Mouse (Mus musculus): Measurements from ENCODE around the gene Pex10.

The Pex10 gene

DNA sequence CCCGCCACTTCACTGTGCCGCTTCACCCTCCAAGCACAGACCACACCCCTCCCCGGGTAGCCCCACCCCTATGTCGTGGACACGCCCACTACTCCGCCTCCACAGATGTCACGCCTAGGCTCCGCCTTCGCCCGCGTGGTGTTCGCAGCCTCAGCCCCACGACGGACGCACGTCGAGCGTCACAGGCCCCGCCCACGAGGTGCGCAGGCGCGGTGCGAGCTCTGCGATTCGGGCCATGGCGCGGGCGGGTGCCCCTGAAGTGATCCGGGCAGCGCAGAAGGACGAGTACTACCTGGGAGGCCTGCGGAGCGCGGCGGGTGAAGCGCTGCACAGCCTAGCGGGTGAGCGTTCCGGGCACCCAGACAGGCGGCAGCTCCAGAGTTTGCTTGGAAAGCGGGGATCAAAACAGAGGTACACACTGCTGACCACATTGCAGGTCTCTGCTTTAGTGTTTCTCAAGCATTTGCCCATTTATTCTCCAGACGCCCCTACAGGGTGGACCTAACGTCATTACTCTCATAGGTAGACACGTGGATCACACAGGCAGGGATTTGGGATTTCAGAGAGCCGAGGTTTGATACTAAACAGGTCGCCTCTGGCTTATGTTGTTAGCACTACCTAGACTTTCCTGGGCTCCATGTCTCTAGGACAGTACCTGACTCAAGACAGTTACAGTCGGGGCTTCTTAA lies at the start of gene Pex10:
TSS of gene Pex10 (plus strand) at position 183 of the 689 bp plus-strand sequence.
- peak; percentile 86 to 93 for DNase-seq (ENCODE audit: low spot score in 2 of 2)

DNA sequence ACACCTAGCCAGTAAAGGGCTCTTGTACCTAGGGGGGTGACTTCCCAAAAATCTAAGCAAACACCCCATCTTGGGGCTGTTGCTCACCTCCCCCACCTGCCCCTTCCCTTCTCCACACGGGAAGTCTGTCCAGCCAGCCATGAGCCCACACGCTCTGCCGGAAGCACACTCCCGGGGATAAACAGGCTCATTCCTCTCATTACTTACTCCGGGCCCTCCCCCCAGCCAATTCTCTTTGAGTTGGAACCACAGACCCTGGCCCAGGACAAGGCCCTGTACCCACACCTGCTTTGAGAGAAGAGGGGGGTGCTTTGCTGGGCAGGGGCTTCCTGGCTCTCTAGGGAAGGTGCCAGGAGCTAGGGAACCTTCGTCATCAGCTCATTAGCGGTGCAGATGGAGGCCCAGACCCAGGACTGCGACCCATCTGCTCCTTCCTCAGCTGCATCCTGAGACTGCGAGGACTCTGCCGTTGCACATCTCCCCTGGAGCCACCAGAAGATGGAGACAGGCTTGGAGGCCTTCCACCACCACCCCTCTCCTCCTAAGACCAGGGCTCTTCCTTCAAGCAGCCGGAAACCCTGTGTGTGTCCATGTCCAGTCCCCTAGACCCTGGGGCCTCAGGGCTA lies 49.5 kb upstream of the Pex10 start:
- no peak for DNase-seq (ENCODE audit: low spot score in 2 of 2)

DNA sequence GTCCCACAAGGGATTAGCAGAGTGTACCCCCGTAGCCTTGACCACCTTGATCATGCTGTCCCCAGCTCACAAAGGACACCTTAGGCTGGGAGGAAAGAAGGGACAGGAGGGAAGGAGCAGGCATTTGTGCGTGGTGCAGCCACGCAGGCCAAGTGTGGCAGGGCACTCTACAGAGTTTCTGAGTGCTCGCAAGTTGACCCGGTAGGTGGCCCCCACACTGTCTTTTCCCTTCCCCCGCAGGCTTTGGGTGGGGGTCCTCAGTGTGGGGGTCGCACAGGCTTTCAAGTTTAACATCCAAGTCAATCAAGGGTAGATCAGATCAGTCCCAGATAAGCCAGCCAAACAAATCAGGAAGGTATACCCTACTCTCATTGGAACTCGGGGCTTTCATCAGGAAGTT lies 48.8 kb upstream of the Pex10 start:
- no peak for DNase-seq (ENCODE audit: low spot score in 2 of 2)

DNA sequence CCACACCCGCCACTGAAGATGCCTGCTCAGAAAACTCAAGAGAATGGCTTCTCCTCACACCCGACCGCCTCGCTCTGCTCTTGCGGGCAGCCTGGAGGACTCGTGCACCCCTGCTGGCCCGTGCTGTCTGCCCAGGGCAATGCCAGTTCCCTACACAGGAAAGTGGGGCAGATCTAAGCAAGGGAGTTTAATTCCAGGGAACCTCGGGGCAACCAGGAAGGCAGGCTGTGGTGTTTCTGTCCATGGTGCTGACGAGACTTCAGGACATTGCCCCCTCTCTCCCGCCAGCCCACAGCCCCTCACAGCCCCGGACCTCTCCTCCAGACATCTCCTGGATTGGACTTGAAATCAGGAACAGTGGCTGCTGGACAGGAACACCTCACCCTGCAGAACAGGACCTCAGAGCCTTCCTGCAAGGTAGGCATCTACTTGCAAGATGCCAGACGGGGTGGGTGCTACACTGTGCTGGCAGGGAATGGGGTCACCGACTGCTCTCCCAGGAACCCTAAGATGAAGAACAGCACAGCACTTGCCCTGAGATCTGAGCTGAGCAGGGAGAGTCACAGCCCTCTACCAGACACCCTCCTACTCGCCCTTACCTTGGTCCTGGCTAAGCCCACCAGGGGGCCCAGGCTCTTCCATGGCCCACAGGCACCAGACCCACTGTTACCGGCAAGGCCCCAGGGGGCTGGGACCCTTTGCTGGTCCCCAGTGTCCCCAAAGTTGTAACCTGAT lies 48.0 kb upstream of the Pex10 start:
- DNase-seq (ENCODE audit: low spot score in 2 of 2) = no peak

DNA sequence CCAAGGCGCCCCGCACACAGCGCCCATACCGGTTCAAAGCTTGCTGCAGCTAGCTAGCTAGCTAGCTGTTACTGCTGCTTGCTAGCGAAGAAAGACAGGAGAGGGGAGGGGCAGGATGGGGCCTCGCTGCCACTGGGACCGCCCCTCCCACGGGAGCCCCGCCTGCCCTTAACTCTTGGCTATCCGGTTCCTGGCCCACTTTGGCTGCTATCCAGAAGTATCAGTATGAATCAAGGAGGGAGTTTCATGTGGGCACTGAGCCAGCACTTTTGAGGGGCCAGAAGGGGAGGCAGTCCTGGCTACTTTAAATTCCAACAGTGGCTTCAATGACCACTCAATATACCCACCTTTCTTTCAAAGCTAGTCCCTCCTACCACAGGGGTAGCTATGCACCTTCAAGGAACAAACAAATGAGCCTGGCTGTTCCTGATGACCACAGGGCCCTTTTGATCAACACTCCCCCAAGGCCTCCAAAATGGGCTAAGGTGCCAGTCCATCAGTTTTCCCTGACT lies 47.4 kb upstream of the Pex10 start:
- DNase-seq (ENCODE audit: low spot score in 2 of 2) = no peak

DNA sequence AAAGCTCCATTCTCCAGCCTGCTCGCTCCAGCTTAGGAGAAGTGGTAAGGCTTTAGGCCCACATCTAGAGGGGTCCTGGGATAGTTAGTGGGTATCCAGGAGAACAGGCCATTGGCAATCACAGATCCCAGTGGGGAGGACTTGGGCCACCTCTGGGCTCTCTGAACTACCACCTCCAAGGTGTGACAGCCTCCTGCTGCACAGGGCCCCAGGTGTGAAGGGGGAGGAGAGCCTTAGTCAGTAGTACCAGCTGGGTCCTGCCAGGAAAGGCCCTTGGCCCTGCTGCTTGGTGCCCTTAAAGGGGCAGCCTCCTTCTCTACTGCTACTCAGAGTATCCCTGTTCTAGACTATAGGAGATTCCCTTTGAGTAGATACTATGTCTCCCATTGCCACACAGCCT lies 46.7 kb upstream of the Pex10 start:
- no peak for DNase-seq (ENCODE audit: low spot score in 2 of 2)

DNA sequence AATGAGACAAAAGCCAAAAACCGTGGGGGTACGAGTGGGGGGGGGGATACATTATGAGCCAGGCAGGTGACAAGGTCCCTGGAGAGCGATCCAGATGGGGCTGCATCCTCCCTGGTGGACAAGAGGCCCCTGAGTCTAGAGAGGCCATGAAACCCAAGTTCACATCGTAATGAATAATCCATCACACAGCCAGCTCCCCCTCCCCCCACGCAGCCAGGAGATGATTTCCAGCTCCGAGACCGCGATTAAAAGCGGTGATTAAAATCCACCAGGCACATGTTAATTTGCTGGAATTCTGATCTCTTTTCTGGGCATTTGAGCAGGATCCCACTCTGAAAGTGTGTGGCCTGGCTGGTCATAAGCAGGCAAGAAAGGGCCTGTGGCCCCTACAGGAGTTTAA lies 46.0 kb upstream of the Pex10 start:
- DNase-seq (ENCODE audit: low spot score in 2 of 2) = no peak

DNA sequence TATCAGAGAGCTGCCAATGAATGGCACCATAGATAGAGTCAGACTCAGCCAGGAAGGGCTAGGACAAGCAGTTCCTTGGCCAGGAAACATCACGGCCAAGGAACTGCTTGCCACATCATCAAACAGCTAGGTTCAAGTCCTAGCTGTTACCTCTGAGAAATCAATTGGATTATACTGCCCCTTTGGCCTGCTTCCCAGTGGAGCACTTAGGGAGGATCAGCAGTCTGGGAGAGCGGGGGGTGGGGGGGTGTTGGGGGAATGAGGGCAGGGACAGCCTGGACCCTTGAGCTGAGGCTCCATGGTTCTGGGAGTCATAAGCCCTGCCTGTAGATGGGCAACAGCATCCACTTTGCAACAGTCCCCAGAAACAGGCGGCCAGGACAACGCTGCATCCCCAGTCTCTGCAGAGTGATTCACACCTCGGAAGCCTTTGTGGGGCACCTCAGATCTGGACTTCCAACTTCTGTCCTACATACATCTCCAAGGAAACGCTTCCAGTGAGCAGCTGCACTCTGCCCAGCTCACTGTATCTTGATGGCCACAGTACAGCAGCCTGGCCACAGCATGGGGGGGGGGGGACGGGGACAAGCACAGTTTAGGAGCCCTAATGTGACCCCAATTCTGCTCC lies 44.5 kb upstream of the Pex10 start:
- DNase-seq (ENCODE audit: low spot score in 2 of 2) = no peak

DNA sequence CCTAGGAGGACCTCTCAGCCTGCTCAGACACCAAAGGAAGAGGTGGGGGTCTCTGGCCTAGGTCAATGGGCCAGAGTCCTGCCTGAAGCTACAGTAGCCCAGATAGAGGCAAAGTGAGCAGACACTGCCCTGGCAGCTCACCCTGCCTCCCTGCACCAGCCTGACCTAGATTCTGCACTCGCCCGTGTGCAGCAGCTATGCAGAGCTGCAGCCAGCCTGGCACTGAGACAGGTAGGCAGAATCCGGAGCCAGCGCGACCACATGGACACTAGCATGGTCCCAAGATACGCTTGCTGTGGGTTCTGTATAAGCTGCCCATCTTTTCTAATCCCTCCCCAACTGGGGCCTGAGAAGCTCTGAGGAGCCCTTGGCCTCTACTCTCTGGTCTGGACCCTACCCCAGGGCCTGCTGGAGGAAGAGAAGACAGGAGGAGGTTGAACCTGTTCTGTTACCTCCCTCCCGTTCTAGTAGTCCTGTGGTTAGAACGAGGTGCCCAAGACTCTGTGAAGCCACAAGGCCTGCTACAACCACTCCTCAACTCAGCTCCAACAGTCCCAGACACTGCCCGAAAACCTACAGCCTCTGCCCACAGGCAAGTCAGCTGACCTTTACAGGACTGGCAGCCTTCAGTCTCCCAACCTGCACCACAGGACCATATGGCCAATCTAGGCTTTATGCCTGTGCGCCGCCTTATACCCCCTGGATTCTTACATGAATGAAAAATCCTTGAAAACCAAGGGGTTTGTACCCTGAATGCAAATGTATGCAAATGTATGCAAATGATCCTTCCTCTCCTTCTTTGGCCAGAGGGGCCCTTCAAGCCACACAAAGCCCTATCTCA lies 42.4 kb upstream of the Pex10 start:
- no peak for DNase-seq (ENCODE audit: low spot score in 2 of 2)

DNA sequence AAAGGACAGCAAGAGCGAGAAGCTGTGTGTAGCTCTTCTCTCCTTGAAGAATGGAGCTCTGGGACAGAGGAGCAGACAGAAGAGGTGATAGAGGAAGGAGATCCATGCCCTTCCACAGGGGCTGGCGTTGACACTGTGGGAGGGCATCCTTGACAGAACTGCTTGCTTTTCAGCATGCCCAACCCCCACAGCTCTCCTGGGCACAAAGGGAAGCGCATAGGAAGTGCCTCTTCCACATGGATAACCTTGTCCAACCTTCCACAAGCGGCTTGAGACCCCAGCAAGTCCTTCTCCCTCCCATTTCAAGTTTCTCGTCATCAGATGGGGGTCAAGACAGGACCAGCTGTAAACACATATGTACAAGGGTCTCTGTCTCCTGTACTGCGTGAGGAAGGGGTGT lies 33.7 kb upstream of the Pex10 start:
- DNase-seq (ENCODE audit: low spot score in 2 of 2) = no peak

DNA sequence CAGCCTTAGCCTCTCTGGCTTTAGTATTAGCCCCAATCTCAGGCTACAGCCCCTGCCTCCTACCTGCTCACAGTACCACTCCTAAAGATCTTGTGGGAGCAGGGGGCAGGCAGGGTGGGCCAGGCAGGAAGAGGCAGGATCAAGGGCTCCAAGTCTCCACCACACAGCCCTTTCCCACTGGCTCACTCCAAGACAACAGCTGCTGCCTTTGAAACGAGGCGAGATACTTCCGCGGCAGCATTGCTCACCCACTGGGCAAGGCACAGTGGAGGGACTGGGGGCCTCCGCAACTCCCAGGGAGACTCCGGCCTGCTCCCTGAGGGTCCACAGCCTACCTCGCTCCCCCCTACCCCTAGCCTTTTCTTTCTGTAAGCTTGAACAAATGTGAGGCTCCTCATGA lies 32.6 kb upstream of the Pex10 start:
- DNase-seq (ENCODE audit: low spot score in 2 of 2) = no peak

DNA sequence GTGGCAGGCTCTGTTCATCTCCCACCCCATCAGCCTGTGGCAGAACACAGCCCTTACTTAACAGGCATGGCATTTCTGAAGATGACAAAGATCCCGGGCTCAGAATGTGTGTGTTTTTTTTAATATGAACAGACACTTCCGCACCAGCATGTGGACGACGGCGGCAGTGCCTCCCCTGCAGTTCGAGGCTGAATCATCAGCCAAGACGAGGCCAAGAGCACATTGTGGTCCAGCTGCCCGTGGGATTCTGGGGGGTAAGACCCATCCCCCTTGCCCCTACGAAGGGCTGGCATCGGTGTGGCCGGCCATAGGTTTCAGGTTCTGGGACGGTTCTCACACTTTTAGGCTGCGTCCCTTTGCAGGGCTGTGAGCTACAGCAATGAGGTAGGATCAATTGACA lies 32.0 kb upstream of the Pex10 start:
- no peak for DNase-seq (ENCODE audit: low spot score in 2 of 2)

DNA sequence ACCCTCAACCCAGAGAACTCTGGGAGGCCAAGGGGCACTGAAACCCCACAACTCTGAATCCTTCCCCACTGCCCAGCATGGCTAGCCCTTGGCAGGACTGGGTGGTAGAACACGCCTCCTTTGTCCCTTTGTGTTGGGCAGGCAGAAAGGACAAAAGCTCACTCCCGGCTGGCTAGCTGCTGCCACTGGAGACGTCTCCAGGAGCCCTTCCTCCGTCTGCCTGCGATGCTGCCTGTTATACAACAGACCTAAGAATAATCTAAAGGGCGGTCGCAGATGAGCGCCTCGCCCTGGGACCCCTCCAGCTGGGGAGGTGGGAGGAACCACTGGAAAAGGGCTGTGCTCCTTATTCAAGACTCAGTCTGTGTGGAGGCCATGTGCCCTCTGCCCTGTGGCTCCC lies 26.6 kb upstream of the Pex10 start:
- DNase-seq (ENCODE audit: low spot score in 2 of 2) = no peak

DNA sequence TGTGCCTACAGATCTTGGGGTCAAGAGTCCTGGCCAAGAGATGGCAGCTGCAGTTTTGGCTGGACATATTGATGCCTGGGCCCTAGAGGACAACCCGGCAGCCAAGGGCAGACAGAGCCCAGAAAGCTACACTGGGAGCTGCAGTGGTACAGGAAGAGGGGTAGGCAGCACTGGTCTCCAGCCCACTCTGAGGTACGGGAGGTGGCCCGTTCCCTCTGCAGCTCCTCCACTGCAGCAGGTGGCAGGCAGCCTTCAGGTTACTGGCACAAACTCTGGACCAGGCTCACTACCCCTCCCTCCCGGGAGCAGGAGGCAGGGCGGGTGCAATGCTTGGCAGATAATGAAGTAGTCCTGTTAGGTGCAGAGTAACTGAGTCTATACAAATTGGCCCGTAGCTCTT lies 26.1 kb upstream of the Pex10 start:
- no peak for DNase-seq (ENCODE audit: low spot score in 2 of 2)

DNA sequence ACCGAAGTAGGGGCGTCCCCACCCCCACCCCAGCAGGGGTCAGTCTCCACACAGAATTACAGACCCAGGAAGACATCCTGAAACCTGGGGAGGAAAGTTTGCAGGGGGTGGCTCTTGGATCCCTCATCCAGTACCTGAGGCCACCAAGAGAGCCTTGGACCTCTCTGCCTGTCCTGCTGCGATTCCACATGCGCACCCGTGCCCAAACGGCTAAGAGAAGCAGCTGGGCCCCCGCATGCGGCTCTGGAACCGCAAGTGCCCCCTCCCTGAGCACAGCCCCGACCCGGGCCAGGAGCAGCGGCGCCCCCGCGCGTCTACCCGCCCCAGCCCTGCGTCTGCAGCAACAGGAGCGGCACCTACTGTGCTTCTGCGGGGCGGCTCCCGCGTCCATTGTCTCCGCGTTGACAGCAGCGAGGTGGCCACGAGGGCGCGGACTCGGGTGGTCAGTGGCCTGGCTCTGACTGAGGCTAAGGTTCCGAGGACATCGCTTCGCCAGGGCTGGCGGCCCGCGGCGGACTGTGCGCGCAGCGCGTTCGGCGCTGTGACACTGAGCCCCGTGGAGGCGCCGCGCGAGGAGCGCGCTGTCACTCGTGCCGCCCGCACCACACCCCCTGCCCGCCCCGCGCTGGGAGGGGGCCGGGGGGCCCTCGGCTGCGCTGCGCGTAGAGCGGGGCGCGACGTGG lies 24.1 kb upstream of the Pex10 start:
- DNase-seq (ENCODE audit: low spot score in 2 of 2) = no peak

DNA sequence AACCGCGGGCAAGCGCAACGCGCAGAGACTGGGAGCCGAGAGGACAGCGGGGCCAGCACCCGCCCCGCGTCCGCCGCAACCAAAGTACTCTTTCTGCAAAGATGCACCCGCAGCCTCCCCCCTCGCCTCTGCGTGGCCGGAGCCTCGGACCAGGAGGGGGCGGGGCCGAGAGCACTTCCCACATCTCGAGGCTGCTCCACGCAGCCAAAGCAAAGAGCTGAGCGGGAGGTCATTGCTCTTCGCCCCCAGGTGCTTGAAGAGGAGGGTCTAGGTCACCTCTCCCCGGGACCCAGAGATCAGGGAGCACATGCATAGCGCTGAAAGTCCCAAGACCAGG lies 23.6 kb upstream of the Pex10 start:
- DNase-seq (ENCODE audit: low spot score in 2 of 2) = no peak

DNA sequence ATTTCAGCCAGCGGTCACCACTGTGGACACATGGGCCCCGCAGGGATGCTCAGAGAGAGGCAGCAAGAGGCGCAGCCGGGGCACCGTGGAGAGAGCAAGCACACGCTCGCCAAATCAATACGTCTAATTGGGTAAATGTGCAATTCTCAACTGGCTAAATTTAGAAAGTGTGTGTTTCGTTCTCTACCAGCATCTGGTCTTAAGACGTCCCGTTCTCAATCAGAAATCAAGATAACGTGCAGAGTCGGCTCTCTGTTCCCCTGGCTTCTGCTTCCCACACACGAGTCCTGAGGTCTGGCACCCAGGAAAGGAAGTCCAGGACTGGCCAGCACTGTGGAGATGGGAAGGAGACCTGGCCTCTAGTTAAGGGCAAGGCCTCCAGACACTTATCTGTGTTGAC lies 20.2 kb upstream of the Pex10 start:
- DNase-seq (ENCODE audit: low spot score in 2 of 2) = no peak

DNA sequence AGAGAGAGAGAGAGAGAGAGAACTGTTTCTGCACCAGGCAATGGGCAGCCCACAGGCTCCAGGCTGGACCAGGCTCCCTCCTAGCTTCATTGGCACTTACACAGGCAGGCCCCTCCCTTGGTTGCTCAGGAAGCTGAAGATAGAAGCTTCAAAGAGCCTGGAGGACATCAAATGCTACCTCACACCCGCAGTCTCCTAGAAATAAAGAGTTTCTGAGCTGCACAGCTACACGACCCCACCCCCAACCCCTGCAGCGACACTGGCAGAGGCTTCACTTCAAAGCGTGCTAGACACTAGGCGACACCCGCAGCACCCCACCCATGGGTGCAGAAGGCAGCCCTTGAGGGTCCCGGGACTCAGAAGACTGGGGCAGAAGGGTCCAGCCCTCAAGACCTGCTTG lies 16.7 kb upstream of the Pex10 start:
- DNase-seq (ENCODE audit: low spot score in 2 of 2) = no peak

DNA sequence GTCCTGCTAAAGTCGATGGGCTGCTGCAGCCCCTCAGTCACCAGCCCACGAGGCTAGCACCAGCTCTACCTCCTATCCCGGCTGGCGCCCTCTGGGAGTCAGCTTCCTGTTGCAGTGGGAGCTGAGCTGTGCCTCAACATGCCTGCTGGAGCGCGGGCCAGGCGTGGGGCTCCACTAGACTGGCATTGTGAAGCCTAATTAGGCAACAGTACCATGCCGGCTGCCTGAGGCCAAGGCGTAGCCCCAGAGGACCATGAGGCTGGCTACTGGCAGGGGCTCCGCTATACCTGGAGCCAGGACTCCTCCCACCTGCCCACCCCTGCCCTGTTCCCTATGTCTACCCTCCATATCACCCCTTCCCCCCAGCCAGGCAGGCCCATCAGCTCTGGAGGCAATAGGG lies 10.1 kb upstream of the Pex10 start, which contains the start of gene Plch2:
TSS of gene Plch2 (minus strand) at position 61 of the 400 bp plus-strand sequence.
- no peak for DNase-seq (ENCODE audit: low spot score in 2 of 2)

DNA sequence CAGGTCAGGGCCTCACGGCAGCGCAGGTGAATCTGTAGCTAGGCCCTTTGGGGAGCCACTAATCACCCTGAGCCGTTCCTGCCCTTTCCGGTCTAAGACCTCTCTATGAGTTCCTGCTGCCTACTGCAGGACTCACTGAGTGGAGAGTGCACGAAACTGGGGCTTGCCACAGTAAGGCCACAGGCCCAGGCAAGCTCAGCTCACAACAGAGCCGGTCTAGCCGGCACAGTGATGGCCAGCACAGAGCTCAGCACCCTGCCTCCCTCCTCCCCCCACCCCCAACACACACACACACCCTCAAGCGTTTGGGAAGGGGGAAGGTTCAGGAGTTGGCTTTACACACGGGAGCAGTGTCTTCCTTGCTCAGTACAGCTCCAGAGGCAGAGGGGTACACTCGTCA lies 8.5 kb upstream of the Pex10 start:
- DNase-seq (ENCODE audit: low spot score in 2 of 2) = no peak

DNA sequence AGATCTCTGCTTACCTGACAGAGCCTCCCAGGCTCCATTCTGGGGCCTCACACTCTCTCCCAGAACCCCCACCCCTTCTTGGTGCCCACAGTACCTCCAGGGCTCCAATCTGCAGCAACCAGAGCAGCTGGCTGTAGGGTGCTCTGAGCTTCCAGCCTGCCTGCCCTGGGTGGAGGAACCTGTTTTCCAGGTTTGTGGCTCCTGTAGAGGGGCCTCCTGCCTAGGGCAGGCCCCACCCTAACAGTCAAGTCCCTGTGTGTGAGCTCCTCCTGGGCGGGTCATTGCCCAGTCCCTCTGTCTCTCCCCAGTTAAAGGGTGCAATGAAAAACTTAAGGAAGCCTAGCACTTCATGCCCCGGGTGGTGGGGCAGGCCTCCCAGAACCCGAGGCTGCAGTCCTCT lies 2.9 kb upstream of the Pex10 start:
- no peak for DNase-seq (ENCODE audit: low spot score in 2 of 2)
